Mouse (Mus musculus): ENCODE measurements around the gene Rnf144a. TPM values are rescaled to one million over a fixed set of nuclear protein-coding genes. Genes with fewer than 3 reads are reported as not detected.
A peak's percentile ranks its signal among the peaks of the same experiment; 100 is the strongest.

Rnf144a gene
- polyA plus RNA-seq, 1 experiment from 2014 or later = 22.4 TPM

- DNase-seq (ENCODE audit: low spot score) (peak; percentile 84), ATAC-seq (replicated peaks; ENCODE audit: low FRiP score, low TSS enrichment, low read depth) (peak; percentile 75)
- Histone ChIP-seq H3K27ac (ENCODE audit: low read depth) (peak overlapping the region; percentile 54; the same call in 1 of the 2 replicates), H3K4me3 (ENCODE audit: low read depth, low read length) (peak overlapping the region; percentile 78), H3K9ac (ENCODE audit: low read length) (peak overlapping the region; percentile 95), H3K4me1 (replicated peaks; ENCODE audit: control insufficient read depth, insufficient read depth, low read length) (peaks cover 23% of the 10 kb centered on the region), H3K27me3 (replicated peaks; ENCODE audit: control insufficient read depth, insufficient read depth, low read length) (no peaks in the 10 kb centered on the region), H3K9me3 (ENCODE audit: control insufficient read depth, low read length) (no peaks in the 10 kb centered on the region), H3K4me2 (ENCODE audit: low read length) (peak overlapping the region; percentile 71), H3K36me3 (ENCODE audit: control insufficient read depth, insufficient read depth, low read length) (no peaks in the 10 kb centered on the region; the same call in 1 of the 2 replicates)
- under 1% methylated on average over 59 of the region's 64 CpGs for WGBS
Measured at GRCm38 (mm10) chr12:26414451-26415103, 477 bp downstream of the Rnf144a start.

- Histone ChIP-seq H3K27me3 (replicated peaks; ENCODE audit: control insufficient read depth, insufficient read depth, low read length) (no peaks in the 10 kb centered on the region), H3K4me3 (ENCODE audit: low read depth, low read length) (peak overlapping the region; percentile 78), H3K9ac (ENCODE audit: low read length) (peak overlapping the region; percentile 95), H3K4me2 (ENCODE audit: low read length) (peak overlapping the region; percentile 71), H3K36me3 (ENCODE audit: control insufficient read depth, insufficient read depth, low read length) (no peaks in the 10 kb centered on the region; the same call in 1 of the 2 replicates), H3K4me1 (replicated peaks; ENCODE audit: control insufficient read depth, insufficient read depth, low read length) (peaks cover 26% of the 10 kb centered on the region), H3K27ac (ENCODE audit: low read depth) (no peak overlapping the region), H3K9me3 (ENCODE audit: control insufficient read depth, low read length) (no peaks in the 10 kb centered on the region)
- 0 out of 2 replicates have a peak, but pooled peaks have one; percentile 21 for ATAC-seq (replicated peaks; ENCODE audit: low FRiP score, low TSS enrichment, low read depth)
- DNase-seq (ENCODE audit: low spot score) = no peak
- WGBS = 6% methylated on average over 8 of the region's 8 CpGs
Measured at GRCm38 (mm10) chr12:26413961-26414411, 1.1 kb downstream of the Rnf144a start.

- ATAC-seq (replicated peaks; ENCODE audit: low FRiP score, low TSS enrichment, low read depth) = no peak
- DNase-seq (ENCODE audit: low spot score) = no peak
- Histone ChIP-seq H3K27ac (ENCODE audit: low read depth) (no peak overlapping the region), H3K9ac (ENCODE audit: low read length) (no peak overlapping the region), H3K36me3 (ENCODE audit: control insufficient read depth, insufficient read depth, low read length) (no peaks in the 10 kb centered on the region; the same call in 1 of the 2 replicates), H3K4me3 (ENCODE audit: low read depth, low read length) (peak overlapping the region; percentile 78; the same call in 1 of the 2 replicates), H3K4me2 (ENCODE audit: low read length) (peak overlapping the region; percentile 71), H3K27me3 (replicated peaks; ENCODE audit: control insufficient read depth, insufficient read depth, low read length) (no peaks in the 10 kb centered on the region), H3K9me3 (ENCODE audit: control insufficient read depth, low read length) (no peaks in the 10 kb centered on the region), H3K4me1 (replicated peaks; ENCODE audit: control insufficient read depth, insufficient read depth, low read length) (peaks cover 26% of the 10 kb centered on the region)
- WGBS = 66% methylated on average over 6 of the region's 6 CpGs
Measured at GRCm38 (mm10) chr12:26412802-26413201, 2.3 kb downstream of the Rnf144a start.

- WGBS = 79% methylated on average over 10 of the region's 10 CpGs
- Histone ChIP-seq H3K4me2 (ENCODE audit: low read length) (no peak overlapping the region), H3K36me3 (ENCODE audit: control insufficient read depth, insufficient read depth, low read length) (no peaks in the 10 kb centered on the region; the same call in 1 of the 2 replicates), H3K27me3 (replicated peaks; ENCODE audit: control insufficient read depth, insufficient read depth, low read length) (no peaks in the 10 kb centered on the region), H3K4me1 (replicated peaks; ENCODE audit: control insufficient read depth, insufficient read depth, low read length) (peaks cover 26% of the 10 kb centered on the region), H3K9me3 (ENCODE audit: control insufficient read depth, low read length) (no peaks in the 10 kb centered on the region), H3K9ac (ENCODE audit: low read length) (no peak overlapping the region), H3K4me3 (ENCODE audit: low read depth, low read length) (no peak overlapping the region), H3K27ac (ENCODE audit: low read depth) (no peak overlapping the region)
- ATAC-seq (replicated peaks; ENCODE audit: low FRiP score, low TSS enrichment, low read depth) = no peak
- DNase-seq (ENCODE audit: low spot score) = no peak
Measured at GRCm38 (mm10) chr12:26411841-26412450, 3.1 kb downstream of the Rnf144a start.

GRCm38 (mm10) chr12:26410443-26410842, 4.6 kb downstream of the Rnf144a start:
- H3K4me3 ChIP-seq (ENCODE audit: low read depth, low read length) = no peak overlapping the region
- no peaks in the 10 kb centered on the region for H3K27me3 ChIP-seq (replicated peaks; ENCODE audit: control insufficient read depth, insufficient read depth, low read length)
- H3K4me2 ChIP-seq (ENCODE audit: low read length) = no peak overlapping the region
- DNase-seq (ENCODE audit: low spot score) = no peak
- no peak overlapping the region for H3K27ac ChIP-seq (ENCODE audit: low read depth)
- H3K36me3 ChIP-seq (ENCODE audit: control insufficient read depth, insufficient read depth, low read length) = no peaks in the 10 kb centered on the region; the same call in 1 of the 2 replicates
- no peak for ATAC-seq (replicated peaks; ENCODE audit: low FRiP score, low TSS enrichment, low read depth)
- WGBS = 82% methylated on average over 3 of the region's 3 CpGs
- no peaks in the 10 kb centered on the region for H3K9me3 ChIP-seq (ENCODE audit: control insufficient read depth, low read length)
- H3K9ac ChIP-seq (ENCODE audit: low read length) = no peak overlapping the region
- H3K4me1 ChIP-seq (replicated peaks; ENCODE audit: control insufficient read depth, insufficient read depth, low read length) = peaks cover 39% of the 10 kb centered on the region

GRCm38 (mm10) chr12:26408707-26409106, 6.3 kb downstream of the Rnf144a start:
- Histone ChIP-seq H3K4me3 (ENCODE audit: low read depth, low read length) (no peak overlapping the region), H3K36me3 (ENCODE audit: control insufficient read depth, insufficient read depth, low read length) (no peaks in the 10 kb centered on the region; the same call in 1 of the 2 replicates), H3K27me3 (replicated peaks; ENCODE audit: control insufficient read depth, insufficient read depth, low read length) (no peaks in the 10 kb centered on the region), H3K9me3 (ENCODE audit: control insufficient read depth, low read length) (no peaks in the 10 kb centered on the region), H3K9ac (ENCODE audit: low read length) (no peak overlapping the region), H3K4me1 (replicated peaks; ENCODE audit: control insufficient read depth, insufficient read depth, low read length) (peaks cover 44% of the 10 kb centered on the region), H3K4me2 (ENCODE audit: low read length) (no peak overlapping the region), H3K27ac (ENCODE audit: low read depth) (no peak overlapping the region)
- 77% methylated on average over 9 of the region's 9 CpGs for WGBS
- DNase-seq (ENCODE audit: low spot score) (no peak), ATAC-seq (replicated peaks; ENCODE audit: low FRiP score, low TSS enrichment, low read depth) (no peak)

GRCm38 (mm10) chr12:26404781-26405702, 10.0 kb downstream of the Rnf144a start:
- Histone ChIP-seq H3K9me3 (ENCODE audit: control insufficient read depth, low read length) (no peaks in the 10 kb centered on the region), H3K4me1 (replicated peaks; ENCODE audit: control insufficient read depth, insufficient read depth, low read length) (peaks cover 32% of the 10 kb centered on the region), H3K4me3 (ENCODE audit: low read depth, low read length) (no peak overlapping the region), H3K27ac (ENCODE audit: low read depth) (no peak overlapping the region), H3K36me3 (ENCODE audit: control insufficient read depth, insufficient read depth, low read length) (no peaks in the 10 kb centered on the region), H3K27me3 (replicated peaks; ENCODE audit: control insufficient read depth, insufficient read depth, low read length) (no peaks in the 10 kb centered on the region), H3K9ac (ENCODE audit: low read length) (no peak overlapping the region), H3K4me2 (ENCODE audit: low read length) (no peak overlapping the region)
- WGBS = 69% methylated on average over 11 of the region's 11 CpGs
- 0 out of 2 replicates have a peak, but pooled peaks have one; percentile 42 for ATAC-seq (replicated peaks; ENCODE audit: low FRiP score, low TSS enrichment, low read depth)
- peak; percentile 27 for DNase-seq (ENCODE audit: low spot score)

- no peak overlapping the region for H3K9ac ChIP-seq (ENCODE audit: low read length)
- WGBS = 73% methylated on average over 16 of the region's 16 CpGs
- DNase-seq (ENCODE audit: low spot score) = no peak
- no peak for ATAC-seq (replicated peaks; ENCODE audit: low FRiP score, low TSS enrichment, low read depth)
- H3K4me3 ChIP-seq (ENCODE audit: low read depth, low read length) = no peak overlapping the region
- no peaks in the 10 kb centered on the region for H3K9me3 ChIP-seq (ENCODE audit: control insufficient read depth, low read length)
- H3K27ac ChIP-seq (ENCODE audit: low read depth) = no peak overlapping the region
- no peaks in the 10 kb centered on the region for H3K36me3 ChIP-seq (ENCODE audit: control insufficient read depth, insufficient read depth, low read length)
- no peak overlapping the region for H3K4me2 ChIP-seq (ENCODE audit: low read length)
- peaks cover 26% of the 10 kb centered on the region for H3K4me1 ChIP-seq (replicated peaks; ENCODE audit: control insufficient read depth, insufficient read depth, low read length)
- no peaks in the 10 kb centered on the region for H3K27me3 ChIP-seq (replicated peaks; ENCODE audit: control insufficient read depth, insufficient read depth, low read length)
Measured at GRCm38 (mm10) chr12:26403372-26404125, 11.5 kb downstream of the Rnf144a start.
